Mouse (Mus musculus): Measurements from ENCODE around the gene Gdap1l1.

- TF ChIP-seq POLR2A (IDR thresholded peaks at IDR 0.05; ENCODE audit: control insufficient read depth, extremely low read depth, insufficient read depth, low read length, poor library complexity) (no peak), CTCF (IDR thresholded peaks at IDR 0.05; ENCODE audit: borderline replicate concordance, control insufficient read depth, extremely low read depth, insufficient read depth, low read length, poor library complexity) (no peak)
Observed at GRCm38 (mm10) chr2:163393976-163394375, 44.3 kb upstream of the Gdap1l1 start.

Measured in thymus, adult 2 months (tissue).